Mouse (Mus musculus) kidney, adult 2 months (tissue): Measurements from ENCODE around the gene Crocc.

Experiments
- CTCF ChIP-seq: fragments of 200-500 bp; conservative IDR thresholded peaks from 2 replicates; pipeline ENCODE4 v1.5.1; 2011; ENCODE audit warnings: low read depth, mild to moderate bottlenecking, control low read depth, low read length, moderate library complexity, mixed read lengths; ENCODE audit not compliant: insufficient read depth, insufficient read length
- POLR2A ChIP-seq: fragments of 200-500 bp; IDR thresholded peaks from one replicate; pipeline ENCODE4 v1.6.1; 2011; ENCODE audit warnings: low read depth, low read length, control low read depth

GRCm38 (mm10) chr4:141074109-141074508, 13.8 kb upstream of the Crocc start:
- no peak for TF ChIP-seq CTCF
- TF ChIP-seq POLR2A = no peak
